Mouse (Mus musculus) kidney, embryonic 15.5 days (tissue): Measurements from ENCODE around the gene Pfkfb2. TPM values are rescaled to one million over a fixed set of nuclear protein-coding genes. Genes with fewer than 3 reads are reported as not detected.

ENCODE experiments used
- ATAC-seq: fragments of 200-750 bp; cut with Nextera tagmentation; replicated peaks from 2 replicates; pipeline ENCODE4 v1.8.0; 2017; ENCODE audit warnings: moderate TSS enrichment; ENCODE audit not compliant: low FRiP score
- H3K27ac ChIP-seq: fragments of 300-500 bp; sonication (generic); 2 replicates; pipeline ENCODE4 v1.5.1; 2015; ENCODE audit warnings: mild to moderate bottlenecking, inconsistent platforms
- H3K27me3 ChIP-seq: fragments of 300-500 bp; sonication (generic); 2 replicates; pipeline ENCODE4 v1.6.1; 2015; ENCODE audit warnings: inconsistent platforms
- H3K36me3 ChIP-seq: fragments of 300-500 bp; sonication (generic); 2 replicates; pipeline ENCODE4 v1.6.1; 2015; ENCODE audit warnings: inconsistent platforms
- H3K4me1 ChIP-seq: fragments of 300-500 bp; sonication (generic); 2 replicates; pipeline ENCODE4 v1.6.1; 2015; ENCODE audit warnings: inconsistent platforms
- H3K4me2 ChIP-seq: fragments of 300-500 bp; sonication (generic); 2 replicates; pipeline ENCODE4 v1.6.1; 2015; ENCODE audit warnings: moderate library complexity, mild to moderate bottlenecking, inconsistent platforms
- H3K4me3 ChIP-seq: fragments of 300-500 bp; sonication (generic); replicated peaks from 2 replicates; pipeline ENCODE4 v1.5.1; 2015; ENCODE audit warnings: mild to moderate bottlenecking, inconsistent platforms
- H3K9ac ChIP-seq: fragments of 300-500 bp; sonication (generic); 2 replicates; pipeline ENCODE4 v1.6.1; 2015; ENCODE audit warnings: mild to moderate bottlenecking, inconsistent platforms
- H3K9me3 ChIP-seq: fragments of 300-500 bp; sonication (generic); replicated peaks from 2 replicates; pipeline ENCODE4 v1.6.1; 2016; ENCODE audit warnings: inconsistent platforms
- WGBS: fragments of 180-500 bp; shearing (Covaris S2); methylation state at CpG from one replicate; pipeline ENCODE4 v1.1.7; 2015; ENCODE audit warnings: mixed read lengths; 5-methylcytosine and 5-hydroxymethylcytosine counted together
- polyA plus RNA-seq: library from polyadenylated mRNA; unstranded; fragments of >200 nt; fragmentation: Nextera tagmentation; extraction: Ambion mirVana; gene quantifications from 2 replicates; pipeline ENCODE4 v1.2.1, GENCODE M21; 2015

Pfkfb2 gene
- polyA plus RNA-seq, 1 experiment from 2014 or later: 8.2 TPM

DNA sequence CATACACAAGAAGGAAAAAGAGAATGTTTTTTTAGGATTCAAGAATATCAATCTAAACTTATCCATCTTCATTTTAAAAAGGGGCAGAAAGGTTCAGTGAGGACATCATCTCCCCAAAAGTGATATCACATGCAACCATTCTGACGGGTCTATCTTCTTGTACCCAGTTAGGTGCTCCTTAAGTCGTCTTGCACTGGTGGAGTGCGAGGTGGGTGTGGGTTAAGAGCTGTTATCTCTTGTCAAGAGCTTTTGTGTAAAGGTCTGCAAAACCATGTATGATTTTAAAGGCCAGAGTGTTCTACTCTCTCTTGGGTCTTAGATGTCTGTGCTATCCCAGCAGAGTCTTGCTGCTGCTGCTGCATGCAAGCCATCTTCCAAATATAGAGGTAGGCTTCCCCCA lies 17.8 kb upstream of the Pfkfb2 start:
- WGBS: 84% methylated on average over 3 of the region's 3 CpGs
- no peak overlapping the region for H3K4me2 ChIP-seq
- no peaks in the 10 kb centered on the region for H3K9me3 ChIP-seq
- H3K9ac ChIP-seq: no peak overlapping the region
- no peak overlapping the region for H3K4me3 ChIP-seq
- H3K27ac ChIP-seq: no peak overlapping the region
- no peaks in the 10 kb centered on the region for H3K27me3 ChIP-seq
- no peaks in the 10 kb centered on the region for H3K36me3 ChIP-seq
- H3K4me1 ChIP-seq: no peaks in the 10 kb centered on the region
- no peak for ATAC-seq

DNA sequence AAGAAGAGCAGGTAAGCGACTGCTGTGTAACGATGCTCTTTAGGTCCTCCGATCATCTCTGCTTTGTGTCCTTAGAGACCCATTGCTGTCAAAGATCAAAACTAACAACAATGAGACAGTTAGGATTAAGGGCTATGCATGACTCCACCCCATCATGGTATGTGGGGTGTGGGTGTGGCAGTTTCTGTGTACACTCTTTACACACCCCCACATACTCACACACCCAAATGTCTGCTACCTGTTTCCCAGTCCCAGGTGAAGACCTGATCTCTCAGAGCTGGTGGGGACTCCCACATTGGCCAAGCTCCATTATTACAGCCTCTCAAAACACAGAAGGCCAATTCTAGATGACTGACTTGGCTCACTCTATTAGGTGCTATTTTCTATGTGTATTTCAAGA lies 16.5 kb upstream of the Pfkfb2 start:
- H3K4me1 ChIP-seq: 0 out of 2 replicates have a peak, but pooled peaks cover 7% of the 10 kb centered on the region

DNA sequence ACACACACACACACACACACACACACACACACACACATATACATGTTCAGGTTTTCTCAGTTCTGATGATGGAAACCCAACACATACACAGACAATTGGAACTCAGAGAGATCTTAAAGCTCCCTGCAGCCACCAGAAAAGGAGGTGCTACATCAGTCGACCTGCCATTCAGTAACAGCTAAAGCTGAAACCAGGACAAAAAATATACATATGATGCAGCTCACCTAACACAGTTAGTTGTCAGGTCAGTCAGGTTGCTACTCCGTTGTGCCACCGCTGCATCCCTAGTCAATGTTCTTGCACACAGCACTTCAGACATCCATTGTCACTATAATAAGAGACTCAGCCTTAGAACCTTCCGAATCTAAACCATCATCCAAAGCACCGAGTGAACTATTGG lies 15.9 kb upstream of the Pfkfb2 start:
- Histone ChIP-seq H3K36me3 (no peaks in the 10 kb centered on the region), H3K4me3 (no peak overlapping the region), H3K9me3 (no peaks in the 10 kb centered on the region), H3K27me3 (no peaks in the 10 kb centered on the region), H3K4me1 (peaks cover 12% of the 10 kb centered on the region; the same call in 1 of the 2 replicates), H3K4me2 (no peak overlapping the region), H3K9ac (no peak overlapping the region), H3K27ac (no peak overlapping the region)
- no peak for ATAC-seq
- 87% methylated on average over 5 of the region's 5 CpGs for WGBS

More for the DNA sequence above, 16.5 kb upstream of the Pfkfb2 start:
- H3K27ac ChIP-seq: no peak overlapping the region
- H3K9me3 ChIP-seq: no peaks in the 10 kb centered on the region
- H3K4me2 ChIP-seq: no peak overlapping the region
- ATAC-seq: no peak
- H3K27me3 ChIP-seq: no peaks in the 10 kb centered on the region
- WGBS: 94% methylated on average over 3 of the region's 3 CpGs
- no peak overlapping the region for H3K9ac ChIP-seq
- no peak overlapping the region for H3K4me3 ChIP-seq
- H3K36me3 ChIP-seq: no peaks in the 10 kb centered on the region

DNA sequence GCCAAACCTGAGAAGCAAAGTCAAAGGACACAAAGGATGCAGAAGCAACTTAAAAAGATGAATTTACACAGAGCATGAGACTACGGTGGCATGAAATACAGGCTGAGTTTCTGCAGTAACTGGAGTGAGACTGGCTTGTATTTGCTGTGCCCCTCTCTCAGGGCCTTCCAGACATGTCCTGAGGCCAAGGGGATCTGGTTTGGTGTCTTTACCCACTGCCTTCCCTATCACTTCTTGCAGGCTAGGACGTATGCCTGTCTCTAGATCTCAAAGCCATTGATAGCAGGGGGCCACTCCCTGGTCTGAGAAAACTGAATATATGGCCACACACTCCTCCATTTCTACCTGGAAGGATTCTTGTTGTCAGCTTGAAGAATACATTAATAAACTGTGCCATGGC lies 15.2 kb upstream of the Pfkfb2 start:
- no peaks in the 10 kb centered on the region for H3K27me3 ChIP-seq
- no peak overlapping the region for H3K4me2 ChIP-seq
- 82% methylated on average over 2 of the region's 2 CpGs for WGBS
- no peak overlapping the region for H3K9ac ChIP-seq
- H3K36me3 ChIP-seq: no peaks in the 10 kb centered on the region
- H3K27ac ChIP-seq: no peak overlapping the region
- peaks cover 14% of the 10 kb centered on the region; the same call in 1 of the 2 replicates for H3K4me1 ChIP-seq
- no peak overlapping the region for H3K4me3 ChIP-seq
- H3K9me3 ChIP-seq: no peaks in the 10 kb centered on the region
- 0 out of 2 replicates have a peak, but pooled peaks have one; percentile 23 for ATAC-seq

DNA sequence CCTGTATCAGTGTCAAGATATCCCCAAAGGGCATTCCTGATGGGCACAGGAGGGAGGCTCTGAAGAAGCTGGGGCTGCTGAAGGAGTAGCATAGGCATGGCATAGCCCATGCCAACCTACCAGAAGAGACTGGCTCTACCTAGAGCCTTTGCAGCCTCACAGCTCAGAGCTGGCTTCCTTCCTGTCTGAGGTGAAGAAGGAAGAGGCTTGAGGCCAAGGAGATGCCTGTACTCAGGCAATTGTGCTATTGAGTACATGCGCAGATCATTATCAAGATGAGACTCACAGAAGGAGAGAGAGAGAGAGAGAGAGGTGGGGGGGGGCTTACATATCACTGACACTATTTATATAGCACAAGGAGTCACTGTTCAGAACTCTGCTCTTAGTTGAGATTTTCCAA lies 14.7 kb upstream of the Pfkfb2 start:
- H3K27ac ChIP-seq: no peak overlapping the region
- no peaks in the 10 kb centered on the region for H3K27me3 ChIP-seq
- H3K4me2 ChIP-seq: no peak overlapping the region
- ATAC-seq: no peak
- 88% methylated on average over 1 of the region's 1 CpGs for WGBS
- peaks cover 14% of the 10 kb centered on the region; the same call in 1 of the 2 replicates for H3K4me1 ChIP-seq
- H3K9me3 ChIP-seq: no peaks in the 10 kb centered on the region
- H3K4me3 ChIP-seq: no peak overlapping the region
- H3K9ac ChIP-seq: no peak overlapping the region
- no peaks in the 10 kb centered on the region for H3K36me3 ChIP-seq

DNA sequence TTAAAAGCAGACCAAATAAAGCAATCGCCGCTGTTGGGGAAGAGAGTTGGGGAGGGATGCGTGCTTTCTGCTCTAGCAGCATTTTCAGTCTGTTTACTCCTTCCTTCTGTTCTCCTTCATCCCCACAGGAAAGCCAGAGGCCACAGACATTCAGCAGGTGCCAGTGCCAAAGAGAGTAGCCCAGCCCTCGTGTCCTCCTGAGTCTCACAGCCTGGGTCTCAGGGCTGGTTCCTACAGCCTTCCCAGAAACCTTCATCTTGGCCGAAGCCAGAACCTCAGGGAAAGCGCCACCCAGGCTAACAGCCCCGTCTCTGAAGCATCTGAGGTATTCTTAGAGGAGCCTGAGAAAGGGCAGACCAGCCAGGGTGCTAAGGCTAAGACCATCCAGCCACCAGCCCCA lies 13.1 kb upstream of the Pfkfb2 start:
- Histone ChIP-seq H3K36me3 (no peaks in the 10 kb centered on the region), H3K4me1 (peaks cover 19% of the 10 kb centered on the region), H3K4me3 (no peak overlapping the region), H3K27me3 (no peaks in the 10 kb centered on the region), H3K9me3 (no peaks in the 10 kb centered on the region), H3K27ac (no peak overlapping the region), H3K9ac (no peak overlapping the region), H3K4me2 (no peak overlapping the region)
- no peak for ATAC-seq
- WGBS: 87% methylated on average over 7 of the region's 7 CpGs

DNA sequence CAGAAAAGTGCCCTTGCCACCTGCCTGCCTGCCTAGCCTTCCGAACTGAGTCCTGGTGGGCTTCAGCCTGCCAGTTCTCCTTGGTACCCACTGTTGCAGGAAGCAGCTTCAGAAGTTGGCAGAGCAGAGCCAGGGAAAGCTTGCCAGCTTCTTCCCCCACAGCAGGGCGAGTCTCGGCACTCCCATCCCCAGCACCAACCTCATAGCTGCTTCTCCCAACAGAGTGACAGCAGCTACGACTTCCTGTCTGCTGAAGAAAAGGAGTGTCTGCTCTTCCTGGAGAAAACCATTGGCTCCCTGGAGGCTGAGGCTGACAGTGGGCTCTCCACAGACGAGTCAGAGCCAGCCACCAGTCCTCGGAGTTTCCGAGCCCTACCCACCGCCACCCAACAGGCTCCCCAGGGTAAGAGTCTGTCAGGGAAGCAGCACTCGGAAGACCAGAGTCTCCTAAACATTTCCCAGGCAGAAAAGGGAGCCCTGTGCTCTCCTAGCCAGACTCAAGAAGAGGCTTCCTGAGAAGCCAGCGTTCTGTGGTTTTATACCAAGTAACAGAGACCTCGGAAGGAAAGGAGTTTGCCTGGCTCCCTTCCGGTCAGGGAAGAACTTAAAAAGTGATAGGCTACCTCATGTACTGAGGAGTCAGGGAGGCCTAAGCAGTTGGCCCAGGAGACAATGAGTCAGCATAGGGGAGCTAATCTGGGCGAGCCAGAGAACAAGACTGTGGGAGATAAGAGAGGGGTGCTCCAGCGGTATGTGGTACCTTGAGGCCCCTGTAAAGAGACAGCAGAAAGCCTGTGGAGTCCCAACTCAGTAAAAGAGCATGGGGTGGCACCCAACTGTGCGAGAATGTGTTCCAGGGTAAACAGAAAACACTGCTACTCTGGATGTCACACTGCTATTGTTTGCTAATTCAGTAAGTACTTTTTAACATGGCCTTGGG lies 12.0 kb upstream of the Pfkfb2 start:
- Histone ChIP-seq H3K9ac (no peak overlapping the region), H3K36me3 (no peaks in the 10 kb centered on the region), H3K27ac (no peak overlapping the region), H3K4me2 (no peak overlapping the region), H3K4me3 (no peak overlapping the region), H3K9me3 (no peaks in the 10 kb centered on the region), H3K4me1 (peaks cover 19% of the 10 kb centered on the region), H3K27me3 (no peaks in the 10 kb centered on the region)
- 69% methylated on average over 15 of the region's 15 CpGs for WGBS
- ATAC-seq: peak; percentile 90

DNA sequence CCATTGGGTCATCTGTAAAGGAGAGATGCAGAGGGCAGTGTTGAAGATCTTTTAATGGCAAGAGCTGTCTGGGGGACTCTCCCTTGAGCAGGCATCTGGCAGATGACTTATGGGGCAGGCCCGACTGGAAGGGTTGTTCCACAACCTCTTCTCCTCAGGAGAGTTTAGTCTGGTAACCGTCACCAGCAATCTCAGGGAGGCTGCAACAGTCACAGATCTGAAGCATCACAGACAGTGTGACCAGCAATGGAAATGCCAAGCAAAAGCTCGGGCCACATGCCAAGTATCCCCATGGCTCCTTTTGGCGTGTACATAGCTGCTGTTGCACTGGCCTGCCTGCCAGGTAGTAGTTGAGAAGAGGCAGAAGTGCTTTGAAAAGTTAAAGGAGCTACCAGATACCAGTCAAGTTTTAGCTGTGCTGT lies 11.2 kb upstream of the Pfkfb2 start:
- no peak overlapping the region for H3K4me2 ChIP-seq
- H3K36me3 ChIP-seq: no peaks in the 10 kb centered on the region
- ATAC-seq: no peak
- no peak overlapping the region for H3K27ac ChIP-seq
- peaks cover 23% of the 10 kb centered on the region for H3K4me1 ChIP-seq
- 65% methylated on average over 4 of the region's 4 CpGs for WGBS
- no peaks in the 10 kb centered on the region for H3K27me3 ChIP-seq
- no peaks in the 10 kb centered on the region for H3K9me3 ChIP-seq
- H3K4me3 ChIP-seq: no peak overlapping the region
- H3K9ac ChIP-seq: no peak overlapping the region

DNA sequence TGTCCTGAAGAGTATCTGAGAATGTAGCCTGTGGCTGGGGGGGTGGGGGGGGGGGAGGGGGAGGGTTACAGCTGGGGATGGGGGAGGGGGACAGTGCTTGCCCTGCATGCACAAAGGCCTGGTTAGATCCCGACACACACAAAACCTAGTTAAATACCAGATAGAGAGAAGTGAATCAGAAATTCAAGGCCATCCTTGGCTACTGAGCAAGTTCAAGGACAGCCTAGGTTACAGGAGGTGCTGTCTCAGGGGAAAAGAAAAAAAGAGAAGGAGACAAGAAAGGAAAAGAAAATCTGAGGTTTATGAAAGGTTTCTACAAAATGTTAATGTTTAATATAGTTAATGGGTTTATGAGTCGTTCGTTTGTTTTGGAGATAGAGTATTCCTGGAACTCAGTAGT lies 10.6 kb upstream of the Pfkfb2 start:
- Histone ChIP-seq H3K9me3 (no peaks in the 10 kb centered on the region), H3K4me3 (no peak overlapping the region), H3K4me1 (peaks cover 29% of the 10 kb centered on the region), H3K9ac (no peak overlapping the region), H3K4me2 (no peak overlapping the region), H3K27me3 (no peaks in the 10 kb centered on the region), H3K27ac (no peak overlapping the region), H3K36me3 (no peaks in the 10 kb centered on the region)
- 68% methylated on average over 3 of the region's 3 CpGs for WGBS
- ATAC-seq: no peak

DNA sequence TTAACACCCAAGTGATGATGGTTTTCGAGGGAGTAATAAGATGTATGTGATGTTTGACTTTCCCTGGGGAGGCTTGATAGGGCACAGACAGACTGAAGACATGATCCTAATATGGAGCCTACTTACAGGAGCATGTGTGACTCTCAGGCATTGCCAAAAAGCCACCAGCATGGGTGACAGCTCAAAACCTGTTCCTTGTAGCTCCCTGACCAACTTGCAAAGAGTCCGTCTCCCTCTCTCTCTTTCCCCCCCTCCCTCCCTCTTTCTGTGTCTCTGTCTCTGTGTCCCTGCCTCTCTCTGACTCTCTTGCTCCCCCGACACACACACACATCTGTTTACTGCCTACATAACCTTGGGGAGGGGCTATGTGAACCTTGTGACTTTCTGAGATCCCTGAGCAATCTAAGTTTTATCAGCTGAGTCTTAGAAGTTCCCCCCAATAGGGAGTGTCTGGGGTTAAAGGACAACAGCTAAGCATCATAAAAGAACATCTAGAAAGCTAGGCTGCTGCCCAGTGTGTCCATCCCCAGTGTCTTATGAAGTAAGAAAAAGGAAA lies 9.6 kb upstream of the Pfkfb2 start:
- Histone ChIP-seq H3K4me2 (no peak overlapping the region), H3K9me3 (no peaks in the 10 kb centered on the region), H3K4me1 (peaks cover 37% of the 10 kb centered on the region), H3K4me3 (no peak overlapping the region), H3K36me3 (no peaks in the 10 kb centered on the region), H3K27me3 (no peaks in the 10 kb centered on the region), H3K27ac (no peak overlapping the region), H3K9ac (no peak overlapping the region)
- no peak for ATAC-seq
- 54% methylated on average over 3 of the region's 3 CpGs for WGBS

DNA sequence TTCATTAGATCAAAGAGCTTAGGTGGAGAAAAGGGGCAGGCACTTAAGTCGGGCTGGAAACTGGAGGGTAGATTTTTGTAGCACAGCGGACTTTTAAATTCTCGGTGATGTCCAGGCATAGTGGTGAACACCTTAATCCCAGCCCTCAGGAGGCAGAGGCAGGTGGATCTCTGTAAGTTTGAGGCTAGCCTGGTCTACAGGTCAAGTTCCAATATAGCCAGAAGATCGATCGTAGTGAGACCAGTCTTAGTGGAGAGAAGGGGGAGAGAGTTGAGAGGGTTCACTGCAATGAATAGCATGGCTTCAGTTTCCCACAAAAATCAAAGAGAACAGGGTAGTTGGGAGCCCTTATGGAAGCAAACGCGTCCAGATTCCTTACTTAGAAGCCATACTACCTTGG lies 8.9 kb upstream of the Pfkfb2 start:
- H3K27me3 ChIP-seq: no peaks in the 10 kb centered on the region
- no peak overlapping the region for H3K4me2 ChIP-seq
- no peak overlapping the region for H3K9ac ChIP-seq
- peaks cover 44% of the 10 kb centered on the region for H3K4me1 ChIP-seq
- H3K4me3 ChIP-seq: no peak overlapping the region
- no peak overlapping the region for H3K27ac ChIP-seq
- H3K9me3 ChIP-seq: no peaks in the 10 kb centered on the region
- H3K36me3 ChIP-seq: no peaks in the 10 kb centered on the region
- 88% methylated on average over 7 of the region's 7 CpGs for WGBS
- ATAC-seq: no peak

DNA sequence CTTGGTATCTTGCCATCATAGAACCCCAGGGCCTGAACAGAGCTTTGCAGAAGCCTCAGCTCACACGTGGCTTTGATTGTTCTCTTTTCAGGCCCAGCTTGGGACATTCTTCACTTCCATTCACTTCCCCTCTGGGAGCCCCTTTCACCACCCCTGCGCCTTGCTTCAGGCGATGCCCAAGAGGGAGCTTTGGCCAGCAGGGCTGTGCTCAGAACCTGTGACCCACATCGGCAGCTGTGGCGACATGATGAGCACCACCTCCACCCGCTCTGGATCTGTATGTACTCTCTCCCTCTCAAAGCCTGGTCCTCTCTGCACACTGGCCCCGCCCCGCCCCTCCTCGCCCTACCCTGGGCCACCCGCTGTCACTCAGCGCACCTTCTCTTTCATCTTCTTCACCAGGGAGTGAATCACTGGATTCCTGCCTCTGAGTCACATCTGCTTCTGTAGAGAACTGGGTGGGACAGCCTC lies 8.4 kb upstream of the Pfkfb2 start:
- no peaks in the 10 kb centered on the region for H3K27me3 ChIP-seq
- no peak overlapping the region for H3K4me3 ChIP-seq
- no peak for ATAC-seq
- no peak overlapping the region for H3K27ac ChIP-seq
- no peaks in the 10 kb centered on the region for H3K36me3 ChIP-seq
- no peak overlapping the region for H3K9ac ChIP-seq
- no peak overlapping the region for H3K4me2 ChIP-seq
- H3K9me3 ChIP-seq: no peaks in the 10 kb centered on the region
- WGBS: 34% methylated on average over 11 of the region's 11 CpGs
- peaks cover 47% of the 10 kb centered on the region for H3K4me1 ChIP-seq
